Mouse (Mus musculus): ENCODE data around the gene Hmgb1. TPM values are rescaled to one million over a fixed set of nuclear protein-coding genes. Genes with fewer than 3 reads are reported as not detected.

The Hmgb1 gene
- polyA plus RNA-seq, 1 experiment from 2014 or later: 690 TPM

- H3K27me3 ChIP-seq: peaks cover 4% of the 10 kb centered on the region; the same call in 1 of the 2 replicates
- no peaks in the 10 kb centered on the region for H3K9me3 ChIP-seq
- ATAC-seq (ENCODE audit: low FRiP score, low read depth): no peak
- WGBS: 53% methylated on average over 18 of the region's 18 CpGs
- peak overlapping the region; percentile 34 for H3K4me2 ChIP-seq
- no peak overlapping the region for H3K4me3 ChIP-seq
- H3K27ac ChIP-seq (replicated peaks): no peak overlapping the region
- no peaks in the 10 kb centered on the region for H3K36me3 ChIP-seq
- peaks cover 12% of the 10 kb centered on the region; the same call in 1 of the 2 replicates for H3K4me1 ChIP-seq (replicated peaks)
- H3K9ac ChIP-seq: no peak overlapping the region
Measured at GRCm38 (mm10) chr5:149020059-149020680, 164.1 kb downstream of the Hmgb1 start.

- peaks cover 18% of the 10 kb centered on the region; the same call in 1 of the 2 replicates for H3K4me1 ChIP-seq (replicated peaks)
- peaks cover 4% of the 10 kb centered on the region; the same call in 1 of the 2 replicates for H3K27me3 ChIP-seq
- WGBS: 90% methylated on average over 3 of the region's 3 CpGs
- ATAC-seq (ENCODE audit: low FRiP score, low read depth): no peak
- H3K9ac ChIP-seq: no peak overlapping the region
- H3K9me3 ChIP-seq: no peaks in the 10 kb centered on the region
- no peak overlapping the region for H3K4me2 ChIP-seq
- H3K27ac ChIP-seq (replicated peaks): no peak overlapping the region
- no peak overlapping the region for H3K4me3 ChIP-seq
- no peaks in the 10 kb centered on the region for H3K36me3 ChIP-seq
Measured at GRCm38 (mm10) chr5:149017666-149018415, 166.4 kb downstream of the Hmgb1 start.

DNA sequence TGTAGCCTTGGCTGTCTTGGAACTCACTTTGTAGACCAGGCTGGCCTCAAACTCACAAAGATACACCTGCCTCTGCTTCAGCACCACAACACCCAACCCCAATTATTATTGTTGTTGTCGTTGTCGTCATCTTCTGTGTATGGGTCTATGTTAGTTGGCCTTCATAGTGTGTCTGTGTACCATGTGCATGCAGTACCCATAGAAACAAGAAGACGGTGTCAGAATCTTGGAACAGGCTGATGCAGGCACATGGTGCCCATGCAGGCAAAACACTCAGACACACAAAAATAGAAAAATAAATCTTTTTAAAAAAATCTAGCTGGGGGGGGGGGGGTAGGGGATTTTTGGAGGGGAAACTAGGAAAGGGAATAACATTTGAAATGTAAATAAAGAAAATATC lies 167.1 kb downstream of the Hmgb1 start:
- Histone ChIP-seq H3K27me3 (peaks cover 4% of the 10 kb centered on the region; the same call in 1 of the 2 replicates), H3K9ac (no peak overlapping the region), H3K4me3 (no peak overlapping the region), H3K27ac (replicated peaks) (no peak overlapping the region), H3K4me2 (no peak overlapping the region), H3K4me1 (replicated peaks) (peaks cover 18% of the 10 kb centered on the region; the same call in 1 of the 2 replicates), H3K36me3 (no peaks in the 10 kb centered on the region), H3K9me3 (no peaks in the 10 kb centered on the region)
- WGBS: 97% methylated on average over 3 of the region's 3 CpGs
- ATAC-seq (ENCODE audit: low FRiP score, low read depth): no peak

DNA sequence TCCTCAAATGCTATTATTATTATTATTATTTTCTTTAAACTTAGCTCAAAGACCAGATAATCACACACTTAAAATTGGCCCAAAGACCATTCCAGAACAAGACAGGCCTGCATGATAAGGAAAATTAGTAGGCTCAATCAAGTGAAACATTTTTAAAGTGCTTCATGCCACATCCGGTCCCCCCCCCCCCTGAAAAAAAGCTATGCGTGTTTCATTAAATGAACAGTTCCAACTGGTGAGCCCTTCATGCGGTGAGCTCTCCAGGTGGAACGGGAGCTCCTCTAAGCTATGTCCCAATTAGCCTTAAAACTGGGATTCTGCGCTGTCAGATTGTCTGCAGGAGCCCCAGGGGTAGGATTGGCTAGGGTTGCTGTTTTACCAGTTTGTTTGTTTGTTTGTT lies 168.0 kb downstream of the Hmgb1 start:
- peak overlapping the region; percentile 98 for H3K4me2 ChIP-seq
- WGBS: 72% methylated on average over 5 of the region's 5 CpGs
- ATAC-seq (ENCODE audit: low FRiP score, low read depth): no peak
- H3K36me3 ChIP-seq: no peaks in the 10 kb centered on the region
- no peak overlapping the region for H3K4me3 ChIP-seq
- H3K27me3 ChIP-seq: peaks cover 4% of the 10 kb centered on the region; the same call in 1 of the 2 replicates
- no peak overlapping the region for H3K27ac ChIP-seq (replicated peaks)
- H3K4me1 ChIP-seq (replicated peaks): peaks cover 18% of the 10 kb centered on the region; the same call in 1 of the 2 replicates
- H3K9ac ChIP-seq: 0 out of 2 replicates have a peak overlapping the region, but pooled peaks have one; percentile 49
- no peaks in the 10 kb centered on the region for H3K9me3 ChIP-seq

GRCm38 (mm10) chr5:149015335-149016201 lies 168.7 kb downstream of the Hmgb1 start:
- peak; percentile 78 for ATAC-seq (ENCODE audit: low FRiP score, low read depth)
- peak overlapping the region; percentile 51 for H3K4me3 ChIP-seq
- H3K4me1 ChIP-seq (replicated peaks): peaks cover 18% of the 10 kb centered on the region; the same call in 1 of the 2 replicates
- H3K27me3 ChIP-seq: peaks cover 4% of the 10 kb centered on the region; the same call in 1 of the 2 replicates
- peak overlapping the region; percentile 49 for H3K9ac ChIP-seq
- H3K9me3 ChIP-seq: no peaks in the 10 kb centered on the region
- no peak overlapping the region for H3K27ac ChIP-seq (replicated peaks)
- peak overlapping the region; percentile 98 for H3K4me2 ChIP-seq
- WGBS: 2% methylated on average over 35 of the region's 37 CpGs
- no peaks in the 10 kb centered on the region for H3K36me3 ChIP-seq

DNA sequence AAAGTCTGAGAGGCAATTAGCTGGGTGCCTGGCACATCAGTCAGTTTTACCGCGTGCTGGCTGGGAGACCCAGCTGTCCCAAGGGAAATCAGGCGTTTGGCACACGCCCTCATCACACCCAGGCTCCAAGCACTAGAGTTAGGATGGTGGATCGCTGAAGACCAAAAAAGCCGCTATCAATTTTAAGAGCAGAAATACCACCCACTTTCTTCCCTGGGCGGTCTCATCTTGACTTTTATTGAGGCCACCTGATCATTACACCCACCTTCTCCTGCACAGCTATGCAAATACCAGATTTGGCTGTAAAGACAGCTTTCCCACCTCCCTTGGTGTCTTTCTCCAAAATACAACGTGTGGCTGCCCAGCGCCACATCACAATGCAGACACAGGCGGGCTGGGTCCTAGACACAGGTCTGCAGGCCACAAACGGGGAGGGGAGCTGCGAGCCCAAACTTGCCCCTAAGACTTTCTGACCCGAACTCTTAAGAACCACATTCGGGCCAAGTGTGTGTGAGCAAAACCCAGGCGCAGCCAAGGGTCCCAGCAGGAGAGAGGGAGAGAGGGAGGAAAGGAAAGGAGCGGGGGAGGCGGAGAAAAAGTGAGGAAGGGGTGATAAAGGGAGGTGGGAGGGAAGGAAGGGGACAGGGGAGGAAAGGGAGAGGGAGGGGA lies 169.6 kb downstream of the Hmgb1 start:
- Histone ChIP-seq H3K36me3 (no peaks in the 10 kb centered on the region), H3K4me1 (replicated peaks) (peaks cover 18% of the 10 kb centered on the region; the same call in 1 of the 2 replicates), H3K9me3 (no peaks in the 10 kb centered on the region), H3K9ac (no peak overlapping the region), H3K4me3 (peak overlapping the region; percentile 51), H3K27me3 (peaks cover 4% of the 10 kb centered on the region; the same call in 1 of the 2 replicates), H3K27ac (replicated peaks) (no peak overlapping the region), H3K4me2 (peak overlapping the region; percentile 98)
- 19% methylated on average over 17 of the region's 17 CpGs for WGBS
- ATAC-seq (ENCODE audit: low FRiP score, low read depth): peak; percentile 40; the same call in 1 of the 2 replicates

DNA sequence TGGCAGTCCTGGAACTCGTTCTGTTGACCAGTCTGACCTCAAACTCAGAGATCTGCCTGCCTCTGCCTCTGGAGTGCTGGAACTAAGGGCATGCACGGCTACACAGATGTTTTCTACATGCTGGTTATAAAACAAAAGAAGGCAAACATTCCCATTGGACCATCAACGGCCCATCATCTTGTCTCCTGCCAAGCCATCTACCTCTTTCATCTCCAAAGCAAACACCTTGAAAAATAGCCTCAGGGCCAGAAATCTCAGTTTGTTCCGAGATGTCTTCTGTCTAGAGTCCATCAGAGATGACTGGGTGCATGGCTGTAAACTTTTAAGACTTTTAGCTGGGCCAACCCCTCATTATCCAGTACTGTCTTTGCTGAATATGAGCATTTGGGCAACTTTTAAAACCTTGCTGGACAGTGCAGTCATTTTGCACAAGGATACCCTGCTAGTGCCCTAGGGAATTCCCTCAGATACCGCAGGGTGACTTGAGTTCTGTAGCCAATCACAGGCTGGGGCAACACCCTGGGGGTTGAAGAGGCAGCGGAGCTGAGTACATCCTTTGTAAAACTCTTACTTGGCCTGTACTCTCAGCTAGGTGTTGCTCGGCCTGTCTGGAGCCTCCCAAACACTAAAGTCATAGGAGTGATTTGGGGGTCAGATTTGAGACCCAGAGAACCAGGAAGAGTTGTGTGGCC lies 170.3 kb downstream of the Hmgb1 start:
- Histone ChIP-seq H3K9me3 (no peaks in the 10 kb centered on the region), H3K36me3 (no peaks in the 10 kb centered on the region), H3K4me1 (replicated peaks) (peaks cover 18% of the 10 kb centered on the region; the same call in 1 of the 2 replicates), H3K27me3 (peaks cover 4% of the 10 kb centered on the region; the same call in 1 of the 2 replicates), H3K4me3 (no peak overlapping the region), H3K27ac (replicated peaks) (no peak overlapping the region), H3K9ac (no peak overlapping the region), H3K4me2 (no peak overlapping the region)
- 74% methylated on average over 7 of the region's 7 CpGs for WGBS
- ATAC-seq (ENCODE audit: low FRiP score, low read depth): no peak

DNA sequence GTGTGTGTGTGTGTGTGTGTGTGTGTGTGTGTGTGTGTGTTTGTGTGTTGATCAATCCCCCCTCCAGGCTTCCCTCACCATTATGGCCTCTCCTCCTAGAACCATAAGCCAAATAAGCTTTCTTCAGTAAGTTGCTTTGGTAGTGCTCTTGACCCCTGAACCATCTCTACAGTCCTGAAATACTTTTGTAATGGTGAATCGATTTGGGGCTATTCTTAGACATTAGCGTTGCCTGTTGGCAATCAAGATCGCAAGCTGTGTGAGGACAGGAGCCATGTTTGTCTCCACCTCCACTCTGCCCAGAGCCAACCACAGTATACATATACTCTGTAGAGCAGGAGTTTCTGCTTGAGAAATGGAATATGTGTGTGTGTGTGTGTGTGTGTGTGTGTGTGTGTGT lies 175.2 kb downstream of the Hmgb1 start:
- Histone ChIP-seq H3K36me3 (no peaks in the 10 kb centered on the region), H3K27me3 (no peaks in the 10 kb centered on the region), H3K27ac (replicated peaks) (no peak overlapping the region), H3K4me3 (no peak overlapping the region), H3K9me3 (no peaks in the 10 kb centered on the region), H3K4me2 (no peak overlapping the region), H3K9ac (no peak overlapping the region), H3K4me1 (replicated peaks) (peaks cover 17% of the 10 kb centered on the region)
- 89% methylated on average over 3 of the region's 3 CpGs for WGBS
- ATAC-seq (ENCODE audit: low FRiP score, low read depth): no peak

DNA sequence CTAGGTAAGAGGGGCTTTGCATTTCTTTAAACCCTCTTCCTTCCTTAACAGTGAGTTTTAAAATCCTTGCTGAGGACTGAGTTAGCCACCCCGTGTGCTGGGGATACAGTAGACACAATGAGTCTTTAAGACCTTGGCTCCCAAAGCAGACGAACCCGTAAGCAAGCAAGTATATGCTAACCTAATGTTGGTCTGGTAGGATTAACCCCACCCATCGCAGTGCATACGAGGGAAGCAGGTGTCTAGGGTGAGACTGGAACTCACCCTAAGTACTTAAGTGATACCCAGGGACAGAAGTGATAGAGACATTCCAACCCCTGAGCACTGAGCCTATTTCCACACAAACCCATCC lies 177.0 kb downstream of the Hmgb1 start:
- H3K27me3 ChIP-seq: no peaks in the 10 kb centered on the region
- peaks cover 20% of the 10 kb centered on the region for H3K4me1 ChIP-seq (replicated peaks)
- no peak overlapping the region for H3K9ac ChIP-seq
- peak overlapping the region; percentile 59 for H3K4me2 ChIP-seq
- H3K36me3 ChIP-seq: no peaks in the 10 kb centered on the region
- ATAC-seq (ENCODE audit: low FRiP score, low read depth): no peak
- H3K4me3 ChIP-seq: no peak overlapping the region
- H3K27ac ChIP-seq (replicated peaks): 0 out of 2 replicates have a peak overlapping the region, but pooled peaks have one; percentile 10
- 67% methylated on average over 5 of the region's 5 CpGs for WGBS
- H3K9me3 ChIP-seq: no peaks in the 10 kb centered on the region

- peak overlapping the region; percentile 81 for H3K27ac ChIP-seq (replicated peaks)
- H3K4me2 ChIP-seq: peak overlapping the region; percentile 59
- H3K4me3 ChIP-seq: peak overlapping the region; percentile 32
- peak; percentile 89 for ATAC-seq (ENCODE audit: low FRiP score, low read depth)
- peak overlapping the region; percentile 31; the same call in 1 of the 2 replicates for H3K9ac ChIP-seq
- peaks cover 20% of the 10 kb centered on the region for H3K4me1 ChIP-seq (replicated peaks)
- WGBS: 6% methylated on average over 26 of the region's 26 CpGs
- H3K36me3 ChIP-seq: no peaks in the 10 kb centered on the region
- H3K27me3 ChIP-seq: no peaks in the 10 kb centered on the region
- no peaks in the 10 kb centered on the region for H3K9me3 ChIP-seq
Measured at GRCm38 (mm10) chr5:149006362-149007294, 177.7 kb downstream of the Hmgb1 start.

Data from hindbrain, embryonic 15.5 days (tissue).